Mouse (Mus musculus) midbrain, postnatal 0 days (tissue): ENCODE results near the gene Zbtb45. TPM values are rescaled to one million over a fixed set of nuclear protein-coding genes. Genes with fewer than 3 reads are reported as not detected.
A peak's percentile ranks its signal among the peaks of the same experiment; 100 is the strongest.

Source experiments
- ATAC-seq: fragments of 200-750 bp; cut with Nextera tagmentation; 2 replicates; pipeline ENCODE4 v1.8.0; 2017; ENCODE audit warnings: moderate number of reproducible peaks, mild to moderate bottlenecking, moderate TSS enrichment, moderate library complexity; ENCODE audit not compliant: low FRiP score
- DNase-seq: peaks from one replicate; pipeline ENCODE4 v3.0.0-alpha.2; 2015; ENCODE audit warnings: low spot score
- H3K27ac ChIP-seq: fragments of 300-500 bp; sonication (generic); 2 replicates; pipeline ENCODE4 v1.5.1; 2014; ENCODE audit warnings: low read depth, mild to moderate bottlenecking, low read length, mixed read lengths
- H3K27me3 ChIP-seq: fragments of 300-500 bp; sonication (generic); 2 replicates; pipeline ENCODE4 v1.6.1; 2014; ENCODE audit warnings: low read length, control low read depth, mixed read lengths; ENCODE audit not compliant: insufficient read depth
- H3K36me3 ChIP-seq: fragments of 300-500 bp; sonication (generic); 2 replicates; pipeline ENCODE4 v1.6.1; 2014; ENCODE audit warnings: low read length, control low read depth, mixed read lengths; ENCODE audit not compliant: insufficient read depth
- H3K4me1 ChIP-seq: fragments of 300-500 bp; sonication (generic); 2 replicates; pipeline ENCODE4 v1.6.1; 2014; ENCODE audit warnings: mild to moderate bottlenecking, control low read depth, antibody characterized with exemption, low read length, mixed read lengths; ENCODE audit not compliant: insufficient read depth
- H3K4me2 ChIP-seq: fragments of 300-500 bp; sonication (generic); 2 replicates; pipeline ENCODE4 v1.6.1; 2014; ENCODE audit warnings: low read depth, mild to moderate bottlenecking, low read length, mixed read lengths; ENCODE audit not compliant: poor library complexity, severe bottlenecking
- H3K4me3 ChIP-seq: fragments of 300-500 bp; sonication (generic); 2 replicates; pipeline ENCODE4 v1.5.1; 2014; ENCODE audit warnings: low read depth, mild to moderate bottlenecking, low read length, moderate library complexity
- H3K9ac ChIP-seq: fragments of 300-500 bp; sonication (generic); replicated peaks from 2 replicates; pipeline ENCODE4 v1.6.1; 2014; ENCODE audit warnings: mild to moderate bottlenecking, low read length, moderate library complexity, mixed read lengths; ENCODE audit not compliant: poor library complexity, severe bottlenecking
- H3K9me3 ChIP-seq: fragments of 300-500 bp; sonication (generic); 2 replicates; pipeline ENCODE4 v1.6.1; 2016; ENCODE audit warnings: low read length, control low read depth
- CTCF ChIP-seq: IDR thresholded peaks from 2 replicates; pipeline ENCODE4 v1.5.1; 2016; ENCODE audit warnings: antibody characterized with exemption, mild to moderate bottlenecking
- WGBS: fragments of 180-500 bp; shearing (Covaris S2); extraction: QIAGEN DNeasy Blood & Tissue Kit; methylation state at CpG from one replicate; pipeline ENCODE4 v1.1.7; 2014; 5-methylcytosine and 5-hydroxymethylcytosine counted together
- polyA plus RNA-seq: library from polyadenylated mRNA; unstranded; fragments of >200 nt; fragmentation: Nextera tagmentation; extraction: Ambion mirVana; gene quantifications from 2 replicates; pipeline ENCODE4 v1.2.1, GENCODE M21; 2015
- total RNA-seq: library from RNA; depleted of rRNA; stranded (reverse); fragments of >200 nt; gene quantifications from 2 replicates; pipeline ENCODE4 v1.2.3, GENCODE M21; 2014

Zbtb45 gene
- total and polyA plus RNA-seq, 2 experiments from 2014 or later = 29.0 to 70.8 TPM

GRCm38 (mm10) chr7:13007341-13008092, 2.3 kb downstream of the Zbtb45 start:
- Histone ChIP-seq H3K9me3 (no peaks in the 10 kb centered on the region), H3K36me3 (peaks cover 27% of the 10 kb centered on the region), H3K4me2 (no peak overlapping the region), H3K9ac (0 out of 2 replicates have a peak overlapping the region, but pooled peaks have one; percentile 13), H3K4me1 (0 out of 2 replicates have a peak, but pooled peaks cover 4% of the 10 kb centered on the region), H3K4me3 (peak overlapping the region; percentile 6; the same call in 1 of the 2 replicates), H3K27me3 (no peaks in the 10 kb centered on the region), H3K27ac (no peak overlapping the region)
- no peak for TF ChIP-seq CTCF
- ATAC-seq (no peak), DNase-seq (no peak)
- 52% methylated on average over 55 of the region's 57 CpGs for WGBS

- 87% methylated on average over 10 of the region's 10 CpGs for WGBS
- DNase-seq = no peak
- Histone ChIP-seq H3K4me2 (no peak overlapping the region), H3K4me3 (no peak overlapping the region), H3K9me3 (no peaks in the 10 kb centered on the region), H3K27ac (no peak overlapping the region), H3K36me3 (peaks cover 27% of the 10 kb centered on the region), H3K9ac (no peak overlapping the region), H3K4me1 (0 out of 2 replicates have a peak, but pooled peaks cover 4% of the 10 kb centered on the region), H3K27me3 (no peaks in the 10 kb centered on the region)
- no peak for ATAC-seq
- no peak for TF ChIP-seq CTCF
These were observed 3.3 kb downstream of the Zbtb45 start for GRCm38 (mm10) chr7:13006531-13006930.

GRCm38 (mm10) chr7:13006011-13006410, 3.8 kb downstream of the Zbtb45 start:
- ATAC-seq (no peak), DNase-seq (no peak)
- WGBS = 89% methylated on average over 17 of the region's 17 CpGs
- no peak for TF ChIP-seq CTCF
- Histone ChIP-seq H3K9ac (no peak overlapping the region), H3K36me3 (peaks cover 27% of the 10 kb centered on the region), H3K4me3 (no peak overlapping the region), H3K4me1 (0 out of 2 replicates have a peak, but pooled peaks cover 4% of the 10 kb centered on the region), H3K4me2 (no peak overlapping the region), H3K27me3 (no peaks in the 10 kb centered on the region), H3K9me3 (no peaks in the 10 kb centered on the region), H3K27ac (no peak overlapping the region)

GRCm38 (mm10) chr7:13003380-13003779, 6.5 kb downstream of the Zbtb45 start:
- WGBS = 80% methylated on average over 5 of the region's 5 CpGs
- no peak for ATAC-seq
- no peak overlapping the region for H3K4me3 ChIP-seq

GRCm38 (mm10) chr7:13001584-13001983, 8.2 kb downstream of the Zbtb45 start:
- DNase-seq = no peak
- no peaks in the 10 kb centered on the region for H3K4me1 ChIP-seq
- no peak overlapping the region for H3K27ac ChIP-seq
- H3K4me3 ChIP-seq = no peak overlapping the region
- no peak for TF ChIP-seq CTCF
- H3K9ac ChIP-seq = no peak overlapping the region
- no peaks in the 10 kb centered on the region for H3K9me3 ChIP-seq
- H3K36me3 ChIP-seq = peaks cover 15% of the 10 kb centered on the region
- 82% methylated on average over 1 of the region's 1 CpGs for whole genome bisulfite sequencing
- ATAC-seq = no peak
- no peak overlapping the region for H3K4me2 ChIP-seq
- no peaks in the 10 kb centered on the region for H3K27me3 ChIP-seq

More at GRCm38 (mm10) chr7:13003380-13003779, 6.5 kb downstream of the Zbtb45 start:
- H3K27ac ChIP-seq = no peak overlapping the region
- no peaks in the 10 kb centered on the region for H3K4me1 ChIP-seq
- no peaks in the 10 kb centered on the region for H3K27me3 ChIP-seq
- no peaks in the 10 kb centered on the region for H3K9me3 ChIP-seq
- H3K9ac ChIP-seq = no peak overlapping the region
- no peak overlapping the region for H3K4me2 ChIP-seq
- peak; percentile 13; the same call in 1 of the 2 replicates for TF ChIP-seq CTCF
- peaks cover 27% of the 10 kb centered on the region for H3K36me3 ChIP-seq
- no peak for DNase-seq

GRCm38 (mm10) chr7:12998851-12999250, 11.0 kb downstream of the Zbtb45 start, which contains the start of gene Trim28:
Gene Trim28, plus strand, starts transcription at chr7:12999114.
- H3K27ac ChIP-seq = no peak within 1 kb of the TSS
- WGBS = 83% methylated on average over 3 of the region's 3 CpGs
- H3K4me1 ChIP-seq = no peaks in the 10 kb centered on the region
- H3K9ac ChIP-seq = no peak within 1 kb of the TSS
- H3K9me3 ChIP-seq = no peaks in the 10 kb centered on the region
- no peak within 1 kb of the TSS for H3K4me2 ChIP-seq
- no peak within 1 kb of the TSS for H3K4me3 ChIP-seq
- ATAC-seq (no peak), DNase-seq (no peak)
- H3K36me3 ChIP-seq = no peaks in the 10 kb centered on the region
- TF ChIP-seq CTCF = no peak
- no peaks in the 10 kb centered on the region for H3K27me3 ChIP-seq
